Mouse (Mus musculus) brain, embryonic 14.5 days (tissue): ENCODE data around the gene Zscan29.

ENCODE experiments used
- CTCF ChIP-seq: fragments of 200-500 bp; IDR thresholded peaks from 2 replicates; pipeline ENCODE4 v1.5.1; 2012; ENCODE audit warnings: inconsistent platforms, mild to moderate bottlenecking, moderate library complexity, borderline replicate concordance; ENCODE audit not compliant: insufficient read depth, insufficient read length; ENCODE audit errors: extremely low read depth
- POLR2A ChIP-seq: fragments of 200-500 bp; IDR thresholded peaks from 2 replicates; pipeline ENCODE4 v1.6.1; 2012; ENCODE audit warnings: mild to moderate bottlenecking, inconsistent platforms, borderline replicate concordance; ENCODE audit not compliant: poor library complexity, insufficient read depth, insufficient read length, severe bottlenecking; ENCODE audit errors: extremely low read depth

DNA sequence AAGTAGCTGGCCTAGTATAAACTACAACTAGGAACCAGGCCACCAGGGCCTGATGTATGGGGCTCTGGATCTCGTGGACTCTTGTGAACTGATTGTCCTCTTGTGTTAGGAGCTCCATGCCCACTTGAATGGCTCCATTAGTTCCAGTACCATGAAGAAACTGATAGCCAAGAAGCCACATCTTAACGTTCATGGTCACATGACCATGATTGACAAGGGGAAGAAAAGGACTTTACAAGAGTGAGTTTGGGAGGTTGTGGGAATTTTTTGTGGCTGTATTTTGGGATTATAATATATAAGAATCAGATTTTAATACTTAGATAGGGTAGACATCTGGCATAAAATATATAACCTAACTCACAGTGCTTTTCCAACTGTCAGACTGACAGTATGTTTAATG lies 28.5 kb downstream of the Zscan29 start:
- TF ChIP-seq CTCF: no peak
- TF ChIP-seq POLR2A: no peak
